Mouse (Mus musculus): Measurements from ENCODE around the gene Mrpl35. TPM values are rescaled to one million over a fixed set of nuclear protein-coding genes. Genes with fewer than 3 reads are reported as not detected.
A peak's percentile ranks its signal among the peaks of the same experiment; 100 is the strongest.

The Mrpl35 gene
- polyA plus RNA-seq, 1 experiment from 2014 or later, result 79.1 TPM

DNA sequence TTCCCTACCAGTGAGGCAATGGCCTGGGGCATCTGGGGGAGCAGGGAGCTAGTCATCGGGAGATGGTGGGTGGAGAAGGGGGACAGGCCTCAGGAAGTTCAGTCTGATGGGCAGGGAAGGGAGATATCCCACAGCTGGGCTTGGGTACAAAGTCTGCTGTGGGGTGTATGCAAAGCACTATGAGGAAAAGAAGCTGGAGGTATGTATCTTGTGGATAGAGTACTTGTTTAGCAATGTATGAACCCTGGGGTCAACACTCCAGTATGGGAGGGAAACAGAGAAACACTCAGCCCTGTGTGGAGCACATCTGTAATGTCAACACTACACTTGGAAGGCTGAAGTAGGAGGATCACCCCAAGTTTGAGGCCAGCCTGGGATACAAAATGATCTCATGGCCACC is 20.1 kb downstream of the Mrpl35 start:
- no peak overlapping the region for H3K4me2 ChIP-seq (ENCODE audit: low read length)
- DNase-seq (ENCODE audit: low spot score), result no peak

DNA sequence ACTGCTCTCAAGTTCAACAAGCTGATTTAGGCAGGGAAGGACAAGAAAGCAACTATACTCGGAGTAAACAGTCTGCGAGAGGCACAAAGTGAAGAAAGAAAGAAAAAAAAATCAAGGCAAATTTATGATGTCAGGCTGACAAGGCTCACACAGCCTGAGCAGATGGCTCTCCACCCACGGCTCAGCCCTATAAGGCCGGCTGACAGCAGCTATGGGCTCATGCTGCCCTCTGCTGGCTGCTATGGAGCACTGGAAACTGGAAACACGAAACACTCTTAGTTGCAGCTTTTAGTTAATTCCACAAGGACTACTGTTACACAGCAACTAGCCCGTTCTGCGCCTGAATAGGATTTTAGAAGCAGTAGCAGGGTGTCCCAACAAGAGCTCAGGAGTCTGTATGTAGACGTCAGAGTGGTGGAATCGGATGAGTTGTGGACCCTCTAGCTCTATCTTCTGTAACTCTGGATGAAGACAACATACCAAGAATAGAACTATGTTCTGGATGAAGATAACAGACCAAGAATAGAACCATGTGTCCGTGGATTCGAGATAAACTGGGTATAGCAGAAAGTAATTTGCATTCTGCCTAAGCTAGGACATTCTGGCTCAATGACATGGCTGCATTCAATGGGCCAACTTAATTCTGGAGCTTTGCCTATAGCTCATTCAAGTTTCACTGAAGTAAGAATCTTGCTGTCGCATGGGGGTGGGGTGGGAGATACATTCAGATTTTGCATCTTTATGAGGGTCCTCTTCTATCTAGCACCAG is 22.5 kb downstream of the Mrpl35 start:
- H3K27ac ChIP-seq (ENCODE audit: low read depth), result no peak overlapping the region
- H3K9ac ChIP-seq (ENCODE audit: low read length), result no peak overlapping the region
- H3K4me1 ChIP-seq (replicated peaks; ENCODE audit: control insufficient read depth, insufficient read depth, low read length), result no peaks in the 10 kb centered on the region
- ATAC-seq (replicated peaks; ENCODE audit: low FRiP score, low TSS enrichment, low read depth) (peak; percentile 83), DNase-seq (ENCODE audit: low spot score) (peak; percentile 76)
- 25% methylated on average over 12 of the region's 12 CpGs for WGBS
- H3K36me3 ChIP-seq (ENCODE audit: control insufficient read depth, insufficient read depth, low read length), result no peaks in the 10 kb centered on the region
- no peak overlapping the region for H3K4me2 ChIP-seq (ENCODE audit: low read length)
- no peaks in the 10 kb centered on the region for H3K27me3 ChIP-seq (replicated peaks; ENCODE audit: control insufficient read depth, insufficient read depth, low read length)
- no peak overlapping the region for H3K4me3 ChIP-seq (ENCODE audit: low read depth, low read length)
- H3K9me3 ChIP-seq (ENCODE audit: control insufficient read depth, low read length), result no peaks in the 10 kb centered on the region

More for the DNA sequence above, 20.1 kb downstream of the Mrpl35 start:
- Histone ChIP-seq H3K36me3 (ENCODE audit: control insufficient read depth, insufficient read depth, low read length) (peaks cover 4% of the 10 kb centered on the region; the same call in 1 of the 2 replicates), H3K27ac (ENCODE audit: low read depth) (no peak overlapping the region), H3K4me1 (replicated peaks; ENCODE audit: control insufficient read depth, insufficient read depth, low read length) (no peaks in the 10 kb centered on the region; the same call in 1 of the 2 replicates), H3K27me3 (replicated peaks; ENCODE audit: control insufficient read depth, insufficient read depth, low read length) (no peaks in the 10 kb centered on the region), H3K9me3 (ENCODE audit: control insufficient read depth, low read length) (no peaks in the 10 kb centered on the region), H3K4me3 (ENCODE audit: low read depth, low read length) (no peak overlapping the region), H3K9ac (ENCODE audit: low read length) (no peak overlapping the region)
- 54% methylated on average over 1 of the region's 1 CpGs for WGBS
- ATAC-seq (replicated peaks; ENCODE audit: low FRiP score, low TSS enrichment, low read depth), result no peak

DNA sequence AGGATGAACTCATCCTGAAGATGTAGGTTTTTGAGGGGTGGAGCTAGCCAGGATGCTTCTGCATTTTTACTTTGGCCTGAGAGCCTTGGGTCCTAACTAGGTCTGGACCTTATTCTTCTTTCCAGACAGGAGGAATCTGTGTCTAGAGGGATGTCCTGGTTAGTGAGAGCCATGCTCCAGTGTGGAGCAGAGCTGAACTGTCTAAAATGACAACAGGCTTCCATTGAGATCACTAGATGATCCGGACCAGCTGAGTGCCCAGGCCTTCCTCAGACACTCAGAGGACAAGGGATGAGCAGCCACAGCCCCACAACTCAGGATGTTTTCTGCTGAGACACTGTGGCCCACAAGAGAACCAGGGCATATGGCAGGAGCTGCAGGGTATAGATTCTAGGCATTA is 23.2 kb downstream of the Mrpl35 start:
- no peaks in the 10 kb centered on the region for H3K27me3 ChIP-seq (replicated peaks; ENCODE audit: control insufficient read depth, insufficient read depth, low read length)
- no peak overlapping the region for H3K4me3 ChIP-seq (ENCODE audit: low read depth, low read length)
- H3K9ac ChIP-seq (ENCODE audit: low read length), result no peak overlapping the region
- ATAC-seq (replicated peaks; ENCODE audit: low FRiP score, low TSS enrichment, low read depth), result peak; percentile 44; the same call in 1 of the 2 replicates
- H3K4me1 ChIP-seq (replicated peaks; ENCODE audit: control insufficient read depth, insufficient read depth, low read length), result no peaks in the 10 kb centered on the region
- no peaks in the 10 kb centered on the region for H3K36me3 ChIP-seq (ENCODE audit: control insufficient read depth, insufficient read depth, low read length)
- no peaks in the 10 kb centered on the region for H3K9me3 ChIP-seq (ENCODE audit: control insufficient read depth, low read length)
- H3K27ac ChIP-seq (ENCODE audit: low read depth), result no peak overlapping the region
- no peak for DNase-seq (ENCODE audit: low spot score)
- H3K4me2 ChIP-seq (ENCODE audit: low read length), result no peak overlapping the region
- WGBS, result 89% methylated on average over 1 of the region's 1 CpGs

DNA sequence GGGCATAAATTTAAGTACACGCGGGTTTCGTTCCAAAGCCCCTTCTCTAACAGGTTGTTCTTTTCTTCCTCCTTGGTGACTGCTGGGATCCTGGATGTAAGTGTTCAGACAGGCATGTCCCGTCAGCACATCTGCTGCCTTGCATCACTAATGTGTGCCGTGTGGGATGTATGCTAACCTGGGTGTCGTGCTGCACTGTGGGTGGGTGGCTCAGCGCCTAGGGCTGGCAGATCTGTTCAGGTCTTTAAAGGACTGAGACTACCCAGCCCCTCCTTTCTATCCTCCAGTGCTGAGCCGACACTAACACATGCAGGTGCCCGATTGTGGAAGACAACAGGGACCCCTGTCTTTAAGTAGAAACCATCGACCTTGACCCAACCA is 25.1 kb downstream of the Mrpl35 start:
- H3K4me2 ChIP-seq (ENCODE audit: low read length), result no peak overlapping the region
- no peaks in the 10 kb centered on the region for H3K4me1 ChIP-seq (replicated peaks; ENCODE audit: control insufficient read depth, insufficient read depth, low read length)
- DNase-seq (ENCODE audit: low spot score) (no peak), ATAC-seq (replicated peaks; ENCODE audit: low FRiP score, low TSS enrichment, low read depth) (no peak)
- WGBS, result 69% methylated on average over 10 of the region's 10 CpGs
- no peak overlapping the region for H3K9ac ChIP-seq (ENCODE audit: low read length)
- H3K9me3 ChIP-seq (ENCODE audit: control insufficient read depth, low read length), result no peaks in the 10 kb centered on the region
- H3K36me3 ChIP-seq (ENCODE audit: control insufficient read depth, insufficient read depth, low read length), result no peaks in the 10 kb centered on the region
- H3K27me3 ChIP-seq (replicated peaks; ENCODE audit: control insufficient read depth, insufficient read depth, low read length), result no peaks in the 10 kb centered on the region
- no peak overlapping the region for H3K4me3 ChIP-seq (ENCODE audit: low read depth, low read length)
- H3K27ac ChIP-seq (ENCODE audit: low read depth), result no peak overlapping the region

DNA sequence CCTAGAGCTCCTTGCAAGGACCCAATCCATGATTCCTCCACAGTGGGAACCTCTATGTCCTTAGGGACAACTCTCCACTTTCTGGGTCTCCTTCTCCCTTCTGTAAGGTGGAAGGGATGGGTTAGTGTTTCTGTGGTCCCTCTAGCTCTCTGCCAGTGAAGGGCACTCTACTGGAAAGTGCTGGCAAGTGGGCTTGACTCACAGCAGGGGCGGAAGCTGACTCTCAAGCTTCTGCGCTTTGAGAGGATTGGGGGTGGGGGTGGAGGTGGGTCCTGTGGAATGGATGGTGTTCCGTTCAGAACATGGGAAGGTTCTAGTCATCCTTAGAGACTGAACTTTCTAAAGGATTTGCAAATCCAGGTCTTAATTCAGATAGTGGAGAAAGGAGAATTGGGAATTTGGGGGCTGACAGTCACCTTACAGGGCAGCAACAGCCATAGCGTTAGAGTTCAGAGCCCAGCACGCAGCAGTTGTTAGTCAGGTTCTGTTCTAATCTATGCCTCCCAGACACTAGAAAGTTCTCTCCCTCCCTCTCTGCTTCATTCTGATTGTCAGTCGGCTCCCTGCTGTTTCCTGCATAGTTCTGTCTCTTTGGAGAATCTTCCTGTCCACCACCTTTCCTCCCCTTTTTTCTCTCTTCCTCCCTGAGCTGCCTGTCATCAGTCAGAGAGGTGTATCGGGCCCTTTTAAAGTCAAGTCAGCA is 25.6 kb downstream of the Mrpl35 start:
- H3K4me3 ChIP-seq (ENCODE audit: low read depth, low read length), result no peak overlapping the region
- H3K9ac ChIP-seq (ENCODE audit: low read length), result no peak overlapping the region
- DNase-seq (ENCODE audit: low spot score) (no peak), ATAC-seq (replicated peaks; ENCODE audit: low FRiP score, low TSS enrichment, low read depth) (no peak)
- H3K36me3 ChIP-seq (ENCODE audit: control insufficient read depth, insufficient read depth, low read length), result no peaks in the 10 kb centered on the region
- no peaks in the 10 kb centered on the region for H3K27me3 ChIP-seq (replicated peaks; ENCODE audit: control insufficient read depth, insufficient read depth, low read length)
- H3K4me2 ChIP-seq (ENCODE audit: low read length), result no peak overlapping the region
- no peaks in the 10 kb centered on the region for H3K9me3 ChIP-seq (ENCODE audit: control insufficient read depth, low read length)
- no peak overlapping the region for H3K27ac ChIP-seq (ENCODE audit: low read depth)
- H3K4me1 ChIP-seq (replicated peaks; ENCODE audit: control insufficient read depth, insufficient read depth, low read length), result no peaks in the 10 kb centered on the region
- WGBS, result 63% methylated on average over 7 of the region's 7 CpGs

DNA sequence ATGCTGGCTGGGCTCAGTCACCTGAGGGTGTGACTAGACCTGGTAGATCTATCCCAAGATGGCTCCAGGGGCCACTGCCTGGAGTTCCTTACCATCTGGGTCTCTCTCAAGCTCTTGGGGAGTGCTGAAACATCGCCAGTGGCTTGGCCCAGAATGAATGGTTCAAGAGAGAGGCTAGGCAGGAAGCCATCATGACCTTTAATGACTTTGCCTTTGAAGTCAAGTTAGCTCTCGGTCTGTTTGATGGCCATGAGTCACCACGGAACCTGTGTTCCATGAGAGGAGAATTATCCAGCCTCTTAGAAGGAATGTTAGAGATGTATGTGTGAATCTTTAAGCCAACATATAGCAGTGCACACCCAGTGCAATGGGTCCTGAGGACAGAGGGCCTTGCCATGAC is 27.4 kb downstream of the Mrpl35 start:
- H3K4me3 ChIP-seq (ENCODE audit: low read depth, low read length), result no peak overlapping the region
- H3K27me3 ChIP-seq (replicated peaks; ENCODE audit: control insufficient read depth, insufficient read depth, low read length), result no peaks in the 10 kb centered on the region
- no peak for ATAC-seq (replicated peaks; ENCODE audit: low FRiP score, low TSS enrichment, low read depth)
- DNase-seq (ENCODE audit: low spot score), result no peak
- no peaks in the 10 kb centered on the region for H3K36me3 ChIP-seq (ENCODE audit: control insufficient read depth, insufficient read depth, low read length)
- H3K4me1 ChIP-seq (replicated peaks; ENCODE audit: control insufficient read depth, insufficient read depth, low read length), result no peaks in the 10 kb centered on the region
- H3K9ac ChIP-seq (ENCODE audit: low read length), result no peak overlapping the region
- no peak overlapping the region for H3K4me2 ChIP-seq (ENCODE audit: low read length)
- no peak overlapping the region for H3K27ac ChIP-seq (ENCODE audit: low read depth)
- H3K9me3 ChIP-seq (ENCODE audit: control insufficient read depth, low read length), result no peaks in the 10 kb centered on the region
- WGBS, result 77% methylated on average over 3 of the region's 3 CpGs

DNA sequence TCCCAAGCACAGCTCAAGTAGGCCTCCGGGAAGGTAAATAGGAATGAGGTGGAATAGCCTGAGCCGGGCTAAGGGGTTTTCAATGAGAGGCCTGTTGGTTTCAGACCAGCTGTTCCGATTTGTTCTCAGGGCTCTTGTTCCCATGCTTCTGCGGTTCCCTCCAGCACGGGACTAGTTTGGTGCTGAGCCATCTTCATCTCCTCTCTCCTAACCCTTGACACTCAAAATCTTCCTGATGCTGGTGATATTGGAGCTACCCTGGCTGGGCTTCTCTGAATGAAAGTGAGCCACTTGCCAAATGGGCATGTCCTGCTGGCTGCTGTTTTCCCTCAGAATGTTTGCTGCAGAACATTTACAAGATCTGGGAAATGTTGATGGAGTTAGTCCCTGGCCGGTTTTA is 35.0 kb downstream of the Mrpl35 start:
- Histone ChIP-seq H3K4me3 (ENCODE audit: low read depth, low read length) (no peak overlapping the region), H3K27ac (ENCODE audit: low read depth) (no peak overlapping the region), H3K27me3 (replicated peaks; ENCODE audit: control insufficient read depth, insufficient read depth, low read length) (no peaks in the 10 kb centered on the region), H3K4me1 (replicated peaks; ENCODE audit: control insufficient read depth, insufficient read depth, low read length) (no peaks in the 10 kb centered on the region), H3K9me3 (ENCODE audit: control insufficient read depth, low read length) (no peaks in the 10 kb centered on the region), H3K4me2 (ENCODE audit: low read length) (no peak overlapping the region), H3K36me3 (ENCODE audit: control insufficient read depth, insufficient read depth, low read length) (no peaks in the 10 kb centered on the region), H3K9ac (ENCODE audit: low read length) (no peak overlapping the region)
- ATAC-seq (replicated peaks; ENCODE audit: low FRiP score, low TSS enrichment, low read depth), result no peak
- 82% methylated on average over 6 of the region's 6 CpGs for WGBS
- no peak for DNase-seq (ENCODE audit: low spot score)

DNA sequence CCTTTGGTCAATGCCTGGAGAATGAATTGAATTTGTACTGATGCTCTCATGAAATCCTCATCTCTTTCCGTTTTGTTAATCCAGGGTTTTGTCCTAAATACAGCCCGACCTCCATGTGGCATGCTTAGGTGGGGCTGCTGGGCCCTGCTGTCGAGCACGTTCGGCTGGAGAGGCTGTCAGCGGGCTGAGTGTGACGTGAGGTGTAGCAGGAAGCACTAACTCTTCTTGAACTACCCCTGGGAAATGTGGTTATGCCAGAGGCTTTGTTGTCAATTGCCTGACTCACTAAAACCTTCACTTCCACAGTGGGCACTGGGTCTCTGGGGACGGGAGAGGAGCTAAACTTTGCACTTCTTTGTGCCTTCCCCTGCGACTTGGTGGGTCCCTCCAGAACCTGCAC is 38.4 kb downstream of the Mrpl35 start:
- DNase-seq (ENCODE audit: low spot score) (no peak), ATAC-seq (replicated peaks; ENCODE audit: low FRiP score, low TSS enrichment, low read depth) (no peak)
- no peak overlapping the region for H3K27ac ChIP-seq (ENCODE audit: low read depth)
- no peaks in the 10 kb centered on the region for H3K27me3 ChIP-seq (replicated peaks; ENCODE audit: control insufficient read depth, insufficient read depth, low read length)
- 66% methylated on average over 9 of the region's 9 CpGs for WGBS
- no peak overlapping the region for H3K4me2 ChIP-seq (ENCODE audit: low read length)
- no peak overlapping the region for H3K9ac ChIP-seq (ENCODE audit: low read length)
- no peak overlapping the region for H3K4me3 ChIP-seq (ENCODE audit: low read depth, low read length)
- no peaks in the 10 kb centered on the region for H3K9me3 ChIP-seq (ENCODE audit: control insufficient read depth, low read length)
- no peaks in the 10 kb centered on the region for H3K4me1 ChIP-seq (replicated peaks; ENCODE audit: control insufficient read depth, insufficient read depth, low read length)
- H3K36me3 ChIP-seq (ENCODE audit: control insufficient read depth, insufficient read depth, low read length), result no peaks in the 10 kb centered on the region

DNA sequence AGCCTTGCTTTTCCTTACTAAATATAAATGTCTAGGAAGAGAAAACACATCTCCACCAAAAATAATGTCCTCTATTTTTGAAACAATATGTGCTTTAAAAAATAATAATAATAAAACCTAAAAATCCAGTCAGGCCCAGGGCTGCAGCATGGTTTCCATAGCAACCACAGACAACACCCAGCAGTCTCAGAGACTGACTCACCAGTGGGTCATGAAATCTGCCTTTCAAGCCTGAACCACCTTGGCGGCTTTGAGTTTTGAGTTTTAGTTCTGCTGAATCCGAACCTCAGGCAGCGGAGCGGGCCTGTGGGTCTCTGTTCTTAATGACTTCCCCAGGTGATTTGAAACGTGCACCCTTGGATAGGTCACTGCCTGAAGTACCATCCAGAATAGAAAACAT is 43.6 kb downstream of the Mrpl35 start:
- no peaks in the 10 kb centered on the region for H3K36me3 ChIP-seq (ENCODE audit: control insufficient read depth, insufficient read depth, low read length)
- H3K4me1 ChIP-seq (replicated peaks; ENCODE audit: control insufficient read depth, insufficient read depth, low read length), result no peaks in the 10 kb centered on the region
- no peaks in the 10 kb centered on the region for H3K9me3 ChIP-seq (ENCODE audit: control insufficient read depth, low read length)
- H3K4me3 ChIP-seq (ENCODE audit: low read depth, low read length), result no peak overlapping the region
- H3K4me2 ChIP-seq (ENCODE audit: low read length), result no peak overlapping the region
- WGBS, result 86% methylated on average over 5 of the region's 5 CpGs
- DNase-seq (ENCODE audit: low spot score) (no peak), ATAC-seq (replicated peaks; ENCODE audit: low FRiP score, low TSS enrichment, low read depth) (no peak)
- no peak overlapping the region for H3K27ac ChIP-seq (ENCODE audit: low read depth)
- H3K27me3 ChIP-seq (replicated peaks; ENCODE audit: control insufficient read depth, insufficient read depth, low read length), result no peaks in the 10 kb centered on the region
- no peak overlapping the region for H3K9ac ChIP-seq (ENCODE audit: low read length)

Data from intestine, embryonic 14.5 days (tissue).